Mouse (Mus musculus) spleen, postnatal 14 days (tissue): Measurements from ENCODE around the gene Tbx1.

ENCODE experiments used
- DNase-seq, 2 experiments: peaks; one replicate each; pipeline ENCODE4 v3.0.0; 2021 to 2022; ENCODE audit warnings: low spot score in 2 of 2

The Tbx1 gene

GRCm38 (mm10) chr16:18587847-18588737 is 2.4 kb downstream of the Tbx1 start:
- no peak for DNase-seq

GRCm38 (mm10) chr16:18586906-18587546 is 3.4 kb downstream of the Tbx1 start:
- DNase-seq, result no peak

GRCm38 (mm10) chr16:18586076-18586905 is 4.2 kb downstream of the Tbx1 start:
- DNase-seq, result no peak

GRCm38 (mm10) chr16:18585676-18586075 is 4.8 kb downstream of the Tbx1 start:
- no peak for DNase-seq

- DNase-seq, result no peak
Observed at GRCm38 (mm10) chr16:18584901-18585510, 5.5 kb downstream of the Tbx1 start.

- no peak for DNase-seq
Observed at GRCm38 (mm10) chr16:18583673-18584357, 6.7 kb downstream of the Tbx1 start.

- no peak for DNase-seq
Observed at GRCm38 (mm10) chr16:18583169-18583568, 7.3 kb downstream of the Tbx1 start.

- DNase-seq, result no peak
Observed at GRCm38 (mm10) chr16:18582426-18583148, 7.9 kb downstream of the Tbx1 start.

GRCm38 (mm10) chr16:18581623-18582205 is 8.8 kb downstream of the Tbx1 start:
- DNase-seq, result no peak

GRCm38 (mm10) chr16:18581050-18581622 is 9.3 kb downstream of the Tbx1 start:
- DNase-seq, result no peak

GRCm38 (mm10) chr16:18580389-18580788 is 10.1 kb downstream of the Tbx1 start:
- no peak for DNase-seq

GRCm38 (mm10) chr16:18577599-18578160 is 12.8 kb downstream of the Tbx1 start:
- no peak for DNase-seq

- DNase-seq, result no peak
Observed at GRCm38 (mm10) chr16:18577071-18577470, 13.4 kb downstream of the Tbx1 start.

- no peak for DNase-seq
Observed at GRCm38 (mm10) chr16:18574196-18574595, 16.3 kb downstream of the Tbx1 start.

GRCm38 (mm10) chr16:18568599-18568998 is 21.9 kb downstream of the Tbx1 start:
- DNase-seq, result no peak

GRCm38 (mm10) chr16:18564472-18564871 is 26.0 kb downstream of the Tbx1 start:
- no peak for DNase-seq

- DNase-seq, result no peak
Observed at GRCm38 (mm10) chr16:18556461-18556860, 34.0 kb downstream of the Tbx1 start.

- no peak for DNase-seq
Observed at GRCm38 (mm10) chr16:18555235-18555935, 35.1 kb downstream of the Tbx1 start.

- no peak for DNase-seq
Observed at GRCm38 (mm10) chr16:18554721-18555120, 35.8 kb downstream of the Tbx1 start.
